Mouse (Mus musculus) liver, embryonic 13.5 days (tissue): ENCODE measurements around the gene Ptger1. TPM values are rescaled to one million over a fixed set of nuclear protein-coding genes. Genes with fewer than 3 reads are reported as not detected.
A peak's percentile ranks its signal among the peaks of the same experiment; 100 is the strongest.

ENCODE experiments used
- ATAC-seq: fragments of 200-750 bp; cut with Nextera tagmentation; 2 replicates; pipeline ENCODE4 v1.8.0; 2017; ENCODE audit warnings: low read depth, mild to moderate bottlenecking, moderate number of reproducible peaks, moderate library complexity
- DNase-seq: peaks from one replicate; pipeline ENCODE4 v3.0.0; 2022
- H3K27ac ChIP-seq: fragments of 300-500 bp; sonication (generic); 2 replicates; pipeline ENCODE4 v1.5.1; 2015; ENCODE audit warnings: moderate library complexity, mild to moderate bottlenecking, inconsistent platforms
- H3K27me3 ChIP-seq: fragments of 300-500 bp; sonication (generic); 2 replicates; pipeline ENCODE4 v1.6.1; 2015; ENCODE audit warnings: mild to moderate bottlenecking, inconsistent platforms
- H3K36me3 ChIP-seq: fragments of 300-500 bp; sonication (generic); 2 replicates; pipeline ENCODE4 v1.6.1; 2015; ENCODE audit warnings: mild to moderate bottlenecking, inconsistent platforms
- H3K4me1 ChIP-seq: fragments of 300-500 bp; sonication (generic); replicated peaks from 2 replicates; pipeline ENCODE4 v1.6.1; 2015; ENCODE audit warnings: inconsistent platforms
- H3K4me2 ChIP-seq: fragments of 300-500 bp; sonication (generic); 2 replicates; pipeline ENCODE4 v1.6.1; 2015; ENCODE audit warnings: inconsistent platforms, mild to moderate bottlenecking, moderate library complexity
- H3K4me3 ChIP-seq: fragments of 300-500 bp; sonication (generic); replicated peaks from 2 replicates; pipeline ENCODE4 v1.5.1; 2015; ENCODE audit warnings: mild to moderate bottlenecking, inconsistent platforms
- H3K9ac ChIP-seq: fragments of 300-500 bp; sonication (generic); 2 replicates; pipeline ENCODE4 v1.6.1; 2015; ENCODE audit warnings: mild to moderate bottlenecking, inconsistent platforms
- H3K9me3 ChIP-seq: fragments of 300-500 bp; sonication (generic); replicated peaks from 2 replicates; pipeline ENCODE4 v1.6.1; 2016; ENCODE audit warnings: inconsistent platforms
- WGBS: fragments of 180-500 bp; shearing (Covaris S2); methylation state at CpG from one replicate; pipeline ENCODE4 v1.1.7; 2015; ENCODE audit not compliant: insufficient replicate concordance; 5-methylcytosine and 5-hydroxymethylcytosine counted together
- polyA plus RNA-seq: library from polyadenylated mRNA; unstranded; fragments of >200 nt; fragmentation: Nextera tagmentation; extraction: Ambion mirVana; gene quantifications from 2 replicates; pipeline ENCODE4 v1.2.1, GENCODE M21; 2015

Gene Ptger1
- polyA plus RNA-seq, 1 experiment from 2014 or later: 0.32 TPM

DNA sequence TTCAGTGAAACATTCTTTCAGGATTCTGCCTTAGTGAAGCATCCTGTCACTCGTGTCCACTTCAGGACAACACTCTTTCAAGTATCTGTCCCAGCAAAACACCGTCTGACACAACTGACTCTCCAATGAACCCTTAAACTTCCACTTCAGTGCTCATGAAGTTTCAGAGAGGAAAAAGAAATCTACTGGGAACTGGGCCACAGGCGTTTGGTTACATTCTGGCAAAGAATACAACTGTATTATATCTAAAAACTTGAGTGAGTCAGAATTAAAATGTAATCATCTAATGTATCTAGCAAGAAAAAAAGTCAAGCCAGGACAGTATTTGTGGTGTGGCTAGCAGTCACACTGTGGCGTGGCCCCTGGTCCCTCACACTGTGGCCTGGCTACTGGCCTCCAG lies 27.6 kb upstream of the Ptger1 start:
- Histone ChIP-seq H3K27me3 (peaks cover 20% of the 10 kb centered on the region), H3K36me3 (no peaks in the 10 kb centered on the region), H3K4me1 (no peaks in the 10 kb centered on the region), H3K4me2 (no peak overlapping the region), H3K9me3 (peaks cover 6% of the 10 kb centered on the region; the same call in 1 of the 2 replicates), H3K9ac (no peak overlapping the region), H3K4me3 (no peak overlapping the region), H3K27ac (no peak overlapping the region)
- 56% methylated on average over 4 of the region's 4 CpGs for WGBS
- no peak for ATAC-seq
- no peak for DNase-seq

DNA sequence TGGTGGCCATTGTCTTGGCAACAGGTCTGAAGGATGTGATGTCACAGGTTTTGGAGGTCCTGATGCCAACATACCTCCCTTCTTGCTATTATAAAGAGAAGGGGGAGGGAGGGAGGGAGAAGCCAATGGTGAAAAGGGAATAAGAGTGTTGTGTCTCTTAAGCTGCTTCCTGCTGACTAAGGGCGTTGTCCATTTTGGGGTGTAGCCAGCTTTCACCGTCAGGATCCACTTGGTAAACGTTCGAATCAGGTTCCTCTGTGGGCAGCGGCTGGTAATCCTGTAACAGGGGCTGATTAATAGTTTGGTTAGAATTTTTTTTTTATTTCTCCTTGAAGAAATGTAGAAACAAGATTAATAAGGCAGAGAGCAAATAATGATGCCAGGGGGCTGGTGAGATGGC lies 26.8 kb upstream of the Ptger1 start:
- Histone ChIP-seq H3K4me3 (no peak overlapping the region), H3K4me1 (no peaks in the 10 kb centered on the region), H3K27me3 (peaks cover 28% of the 10 kb centered on the region), H3K9me3 (peaks cover 6% of the 10 kb centered on the region; the same call in 1 of the 2 replicates), H3K27ac (no peak overlapping the region), H3K4me2 (no peak overlapping the region), H3K9ac (no peak overlapping the region), H3K36me3 (no peaks in the 10 kb centered on the region)
- ATAC-seq (no peak), DNase-seq (no peak)
- WGBS: 52% methylated on average over 5 of the region's 5 CpGs

DNA sequence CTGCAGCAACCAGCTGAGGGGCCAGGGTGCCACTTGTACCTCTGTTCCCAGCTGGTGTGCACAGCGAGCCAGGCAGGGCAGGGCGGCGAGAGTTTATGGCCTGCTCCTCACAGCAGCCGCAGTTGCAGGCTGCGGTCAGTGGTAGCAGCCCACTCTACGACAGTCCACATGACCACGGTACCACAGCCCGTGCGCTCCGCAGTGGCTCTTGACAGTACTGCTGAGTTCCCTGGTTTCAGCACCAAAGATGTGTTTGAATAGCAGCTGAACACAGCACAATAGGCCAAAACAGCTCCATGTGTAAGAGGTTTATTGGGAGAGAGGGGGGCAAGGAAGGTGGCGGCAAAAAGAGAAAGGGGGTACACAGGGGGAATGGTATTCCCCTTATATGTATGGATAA lies 19.0 kb upstream of the Ptger1 start:
- peaks cover 27% of the 10 kb centered on the region for H3K27me3 ChIP-seq
- peaks cover 7% of the 10 kb centered on the region for H3K4me1 ChIP-seq
- WGBS: 90% methylated on average over 11 of the region's 11 CpGs
- no peak for DNase-seq
- H3K4me3 ChIP-seq: no peak overlapping the region
- no peak for ATAC-seq
- H3K4me2 ChIP-seq: no peak overlapping the region
- H3K9ac ChIP-seq: no peak overlapping the region
- no peak overlapping the region for H3K27ac ChIP-seq
- no peaks in the 10 kb centered on the region for H3K9me3 ChIP-seq
- no peaks in the 10 kb centered on the region for H3K36me3 ChIP-seq

DNA sequence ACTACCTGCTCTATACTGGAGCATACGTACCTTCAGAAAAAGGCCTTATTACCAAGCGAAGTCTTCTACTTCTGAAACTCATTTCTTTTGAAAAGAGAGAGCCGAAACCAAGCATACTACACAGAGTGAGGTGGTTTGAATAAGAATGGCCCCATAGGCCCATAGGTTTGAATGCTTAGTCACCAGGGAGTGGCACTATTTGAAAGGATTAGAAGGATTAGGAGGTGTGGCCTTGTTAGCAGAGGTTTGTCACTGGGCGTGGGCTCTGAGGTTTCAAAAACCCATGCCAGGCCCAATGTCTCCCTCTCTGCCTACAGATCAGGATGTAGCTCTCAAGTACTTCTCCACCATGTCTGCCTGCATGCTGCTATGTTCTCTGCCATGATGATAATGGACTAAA lies 18.4 kb upstream of the Ptger1 start:
- Histone ChIP-seq H3K4me3 (no peak overlapping the region), H3K27me3 (peaks cover 21% of the 10 kb centered on the region), H3K27ac (no peak overlapping the region), H3K4me2 (no peak overlapping the region), H3K4me1 (peaks cover 8% of the 10 kb centered on the region), H3K36me3 (no peaks in the 10 kb centered on the region), H3K9ac (no peak overlapping the region), H3K9me3 (no peaks in the 10 kb centered on the region)
- ATAC-seq: no peak
- no peak for DNase-seq
- WGBS: 83% methylated on average over 4 of the region's 4 CpGs

DNA sequence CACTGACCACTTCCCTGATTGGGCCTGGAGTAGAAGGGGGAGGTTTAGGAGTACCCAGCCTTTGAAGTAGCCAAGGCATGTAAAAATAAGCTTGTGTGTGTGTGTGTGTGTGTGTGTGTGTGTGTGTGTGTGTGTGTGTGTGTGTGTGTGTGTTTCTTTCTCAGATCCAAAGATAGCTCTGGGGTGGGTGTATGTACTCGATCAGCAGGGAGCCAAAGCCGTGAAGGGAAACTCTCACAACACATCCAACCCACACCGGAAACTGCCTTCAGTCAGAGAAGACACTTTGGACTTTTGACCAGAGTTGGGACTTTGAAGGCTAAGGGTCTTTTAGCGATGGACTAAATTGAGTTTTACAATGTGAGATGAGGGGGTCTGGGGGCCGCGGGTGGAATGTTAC lies 16.8 kb upstream of the Ptger1 start:
- DNase-seq: no peak
- Histone ChIP-seq H3K4me1 (peaks cover 22% of the 10 kb centered on the region), H3K27me3 (peaks cover 8% of the 10 kb centered on the region), H3K4me3 (no peak overlapping the region), H3K9me3 (no peaks in the 10 kb centered on the region), H3K27ac (no peak overlapping the region), H3K4me2 (no peak overlapping the region), H3K9ac (no peak overlapping the region), H3K36me3 (no peaks in the 10 kb centered on the region)
- no peak for ATAC-seq
- 75% methylated on average over 6 of the region's 6 CpGs for WGBS

DNA sequence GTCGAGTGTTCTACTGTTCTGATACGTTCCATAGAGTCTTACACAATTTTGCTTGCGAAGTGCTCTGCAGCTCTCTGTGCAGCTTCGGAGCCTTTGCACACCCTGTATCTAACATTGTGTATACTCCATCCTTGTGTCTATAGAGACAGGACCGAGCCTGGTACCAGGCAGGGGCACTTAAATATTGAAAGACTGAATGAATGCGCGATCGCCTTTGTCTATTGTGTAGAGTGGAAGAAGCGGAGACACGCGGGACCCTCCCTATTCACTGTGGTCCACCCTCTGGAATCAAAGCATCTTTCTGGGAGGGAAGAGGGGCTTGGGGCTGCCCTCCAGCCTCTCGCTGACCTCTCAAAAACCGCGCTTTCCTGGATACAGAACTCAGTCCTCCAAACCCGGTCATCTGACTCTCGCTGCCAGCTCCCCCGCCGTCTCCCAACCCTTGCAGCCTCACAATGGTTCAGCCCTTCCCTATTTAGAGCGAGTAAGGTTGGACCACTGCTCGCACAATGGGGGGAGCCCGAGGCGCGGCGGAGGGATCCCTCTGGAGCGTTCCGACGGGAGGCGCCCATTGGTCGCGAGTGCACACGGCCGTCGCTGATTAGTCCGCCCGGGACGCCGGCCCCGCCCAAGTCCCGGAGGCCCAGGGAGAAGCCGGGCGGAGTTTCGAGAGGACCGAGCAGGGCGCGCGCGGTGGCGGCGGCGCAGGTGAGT lies 14.3 kb upstream of the Ptger1 start, which contains the start of gene Gipc1:
Gipc1 (plus strand) TSS at position 648 of the 714 bp plus-strand sequence.
- H3K4me2 ChIP-seq: peak within 1 kb of the TSS; percentile 90
- H3K4me3 ChIP-seq: peak within 1 kb of the TSS; percentile 88
- peak within 1 kb of the TSS; percentile 86 for H3K27ac ChIP-seq
- no peaks in the 10 kb centered on the region for H3K36me3 ChIP-seq
- DNase-seq (peak; percentile 95), ATAC-seq (peak; percentile 95)
- WGBS: 6% methylated on average over 41 of the region's 50 CpGs
- peaks cover 46% of the 10 kb centered on the region for H3K4me1 ChIP-seq
- H3K27me3 ChIP-seq: no peaks in the 10 kb centered on the region
- peak within 1 kb of the TSS; percentile 93 for H3K9ac ChIP-seq
- no peaks in the 10 kb centered on the region for H3K9me3 ChIP-seq

DNA sequence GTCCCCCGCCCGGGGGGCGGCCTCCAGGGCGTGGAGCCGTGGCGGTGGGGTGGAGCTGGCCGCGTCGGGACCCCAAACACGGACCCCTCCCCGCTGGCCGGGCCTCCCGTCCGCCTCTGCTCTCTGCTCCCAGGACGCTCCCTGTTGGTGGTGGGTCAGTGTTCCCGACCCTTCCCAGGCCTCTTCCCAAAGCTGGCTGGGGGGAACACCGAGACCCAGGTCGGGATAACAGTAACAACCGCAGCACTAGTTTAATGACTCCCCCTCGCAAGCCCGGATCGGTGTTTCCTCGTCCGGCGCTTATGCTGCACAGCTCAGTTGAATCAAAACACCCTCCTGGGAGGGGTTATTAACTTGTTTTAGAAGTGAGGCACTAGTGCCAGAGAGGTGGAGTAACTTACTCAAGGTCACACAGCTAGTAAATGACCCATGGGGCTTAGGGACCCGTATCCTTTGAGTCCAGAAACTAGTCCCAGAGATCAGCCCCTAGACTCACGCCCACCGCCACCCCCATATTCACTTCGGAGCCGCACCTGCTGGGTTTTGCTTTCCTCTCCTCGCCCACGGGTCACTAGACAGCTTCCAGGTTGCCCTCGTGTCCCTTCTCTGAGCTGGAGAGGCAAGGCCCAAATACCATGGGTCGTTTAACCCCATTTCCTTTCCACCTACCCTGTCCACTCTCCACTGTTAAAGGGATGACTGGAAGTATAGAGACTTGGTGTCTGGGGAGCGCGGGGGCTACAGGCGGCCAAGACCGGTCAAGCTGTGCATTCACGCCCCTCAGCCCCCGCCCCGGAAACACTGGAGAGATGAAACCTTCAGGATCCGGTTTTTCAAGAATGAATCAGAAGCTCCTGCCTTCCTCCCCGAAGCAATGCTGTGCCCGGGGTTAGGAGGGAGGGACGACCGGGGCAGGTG lies 13.5 kb upstream of the Ptger1 start:
- peak overlapping the region; percentile 86 for H3K27ac ChIP-seq
- H3K4me2 ChIP-seq: peak overlapping the region; percentile 90
- ATAC-seq (peak; percentile 30), DNase-seq (no peak)
- H3K36me3 ChIP-seq: no peaks in the 10 kb centered on the region
- WGBS: under 1% methylated on average over 33 of the region's 46 CpGs
- no peaks in the 10 kb centered on the region for H3K9me3 ChIP-seq
- peaks cover 54% of the 10 kb centered on the region for H3K4me1 ChIP-seq
- H3K27me3 ChIP-seq: no peaks in the 10 kb centered on the region
- peak overlapping the region; percentile 93 for H3K9ac ChIP-seq
- H3K4me3 ChIP-seq: peak overlapping the region; percentile 88

DNA sequence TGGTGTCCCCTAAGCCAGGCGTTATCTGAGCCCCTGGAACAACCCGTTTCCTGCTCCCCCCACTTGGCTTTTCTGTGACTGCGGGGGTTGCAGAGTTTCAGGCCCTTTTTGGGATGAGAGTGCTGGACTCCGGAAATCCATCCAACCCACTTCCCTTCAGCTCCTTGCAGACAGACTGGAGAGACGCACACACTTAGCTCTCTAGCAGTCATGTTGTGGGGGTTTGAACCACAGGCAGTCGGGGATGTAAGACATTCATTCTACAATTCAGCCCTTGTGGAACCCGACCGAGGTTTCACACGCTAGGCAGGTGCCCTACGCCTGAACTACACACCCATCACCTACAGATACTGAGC lies 12.8 kb upstream of the Ptger1 start:
- H3K4me1 ChIP-seq: peaks cover 54% of the 10 kb centered on the region
- H3K27me3 ChIP-seq: no peaks in the 10 kb centered on the region
- WGBS: 27% methylated on average over 10 of the region's 10 CpGs
- H3K36me3 ChIP-seq: no peaks in the 10 kb centered on the region
- peak overlapping the region; percentile 90 for H3K4me2 ChIP-seq
- no peak for ATAC-seq
- H3K9ac ChIP-seq: peak overlapping the region; percentile 93
- no peak for DNase-seq
- H3K27ac ChIP-seq: peak overlapping the region; percentile 86
- peak overlapping the region; percentile 88 for H3K4me3 ChIP-seq
- no peaks in the 10 kb centered on the region for H3K9me3 ChIP-seq

DNA sequence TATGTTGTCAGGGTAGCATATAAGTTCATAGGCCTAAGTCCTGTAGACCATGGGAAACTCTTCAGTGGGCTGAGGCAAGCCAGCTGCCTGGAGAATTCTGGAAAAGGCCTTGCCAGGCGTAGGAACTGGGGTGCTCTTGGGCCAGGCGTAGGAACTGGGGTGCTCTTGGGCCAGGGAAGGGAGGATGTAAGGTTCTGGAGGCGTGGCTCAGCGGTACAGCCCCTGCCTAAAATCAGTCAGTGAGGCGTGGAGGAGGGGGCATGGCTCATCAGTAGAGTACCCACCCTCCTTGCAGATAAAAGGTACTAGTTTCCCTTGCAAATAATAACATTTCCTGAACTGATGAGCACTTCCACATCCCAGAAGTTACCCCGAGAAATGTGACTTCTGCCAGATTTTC lies 11.8 kb upstream of the Ptger1 start:
- peaks cover 55% of the 10 kb centered on the region for H3K4me1 ChIP-seq
- H3K4me2 ChIP-seq: 0 out of 2 replicates have a peak overlapping the region, but pooled peaks have one; percentile 15
- H3K9me3 ChIP-seq: no peaks in the 10 kb centered on the region
- no peak for ATAC-seq
- peak overlapping the region; percentile 9; the same call in 1 of the 2 replicates for H3K9ac ChIP-seq
- WGBS: 83% methylated on average over 6 of the region's 6 CpGs
- H3K4me3 ChIP-seq: no peak overlapping the region
- DNase-seq: no peak
- peak overlapping the region; percentile 53; the same call in 1 of the 2 replicates for H3K27ac ChIP-seq
- H3K27me3 ChIP-seq: no peaks in the 10 kb centered on the region
- H3K36me3 ChIP-seq: no peaks in the 10 kb centered on the region

DNA sequence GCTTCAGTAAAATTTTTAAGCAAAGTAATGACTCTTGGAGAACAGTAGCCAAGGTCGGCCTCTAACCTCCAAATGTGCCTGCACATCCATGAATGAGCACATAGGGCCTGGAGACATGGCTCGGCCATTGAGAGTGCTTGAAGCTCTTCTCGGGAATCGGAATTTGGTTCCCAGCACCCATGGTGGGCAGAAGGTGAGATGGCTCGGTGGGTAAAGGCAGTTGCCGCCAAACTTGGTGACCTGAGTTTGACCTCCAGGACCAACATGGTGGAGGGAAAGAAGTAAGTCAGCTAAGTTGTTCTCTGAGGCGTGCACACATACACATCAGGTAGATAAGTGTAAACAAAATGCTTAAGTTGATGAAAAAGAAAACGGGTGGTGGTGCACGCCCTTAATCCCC lies 10.4 kb upstream of the Ptger1 start:
- H3K27me3 ChIP-seq: no peaks in the 10 kb centered on the region
- DNase-seq (no peak), ATAC-seq (no peak)
- H3K9me3 ChIP-seq: no peaks in the 10 kb centered on the region
- no peak overlapping the region for H3K9ac ChIP-seq
- 79% methylated on average over 9 of the region's 9 CpGs for WGBS
- peaks cover 69% of the 10 kb centered on the region for H3K4me1 ChIP-seq
- no peak overlapping the region for H3K4me2 ChIP-seq
- no peak overlapping the region for H3K4me3 ChIP-seq
- H3K36me3 ChIP-seq: no peaks in the 10 kb centered on the region
- peak overlapping the region; percentile 79; the same call in 1 of the 2 replicates for H3K27ac ChIP-seq

DNA sequence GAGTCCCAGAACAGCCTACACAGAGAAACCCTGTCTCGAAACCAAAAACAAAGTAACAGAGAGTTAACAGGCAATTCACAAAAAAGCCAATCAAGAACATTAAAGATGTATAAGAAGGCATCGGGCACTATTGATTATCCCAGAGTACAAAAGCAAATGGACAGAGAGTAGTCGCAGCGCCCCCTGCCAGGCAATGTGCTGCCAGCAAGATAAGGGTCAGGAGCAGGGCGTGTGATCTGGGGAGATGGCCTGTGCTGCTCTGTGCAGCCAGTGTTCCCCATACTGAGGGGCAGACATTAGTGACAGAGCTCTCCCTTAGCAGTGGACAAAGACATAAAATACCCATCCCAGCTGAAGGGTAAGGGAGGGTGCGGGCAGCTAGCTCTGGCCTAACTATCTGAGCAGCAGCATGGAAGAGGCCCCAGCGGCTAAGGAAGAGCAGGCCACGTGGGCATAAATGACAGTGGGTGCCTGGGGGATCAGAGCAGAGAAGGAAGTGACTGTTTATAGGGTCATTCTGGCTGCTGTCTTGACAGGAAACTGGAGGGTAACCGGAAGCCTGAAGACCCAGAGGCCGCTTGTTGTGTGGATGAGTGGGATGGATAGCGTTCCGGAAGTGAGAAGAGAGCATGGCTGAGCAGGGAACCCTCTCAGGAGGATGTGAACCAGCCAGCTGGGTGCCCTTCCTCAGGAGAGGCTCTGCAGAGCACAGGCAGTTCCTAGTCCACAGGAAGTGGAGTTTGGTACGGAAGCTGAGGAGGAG lies 9.8 kb upstream of the Ptger1 start:
- H3K4me2 ChIP-seq: 0 out of 2 replicates have a peak overlapping the region, but pooled peaks have one; percentile 30
- ATAC-seq (0 out of 2 replicates have a peak, but pooled peaks have one; percentile 19), DNase-seq (no peak)
- H3K36me3 ChIP-seq: no peaks in the 10 kb centered on the region
- peak overlapping the region; percentile 36 for H3K9ac ChIP-seq
- H3K27ac ChIP-seq: peak overlapping the region; percentile 79
- H3K27me3 ChIP-seq: no peaks in the 10 kb centered on the region
- peaks cover 73% of the 10 kb centered on the region for H3K4me1 ChIP-seq
- no peaks in the 10 kb centered on the region for H3K9me3 ChIP-seq
- H3K4me3 ChIP-seq: no peak overlapping the region
- 32% methylated on average over 13 of the region's 13 CpGs for WGBS
